Mouse (Mus musculus) MEL (cell line): ENCODE measurements around the gene Kcnk7. TPM values are rescaled to one million over a fixed set of nuclear protein-coding genes. Genes with fewer than 3 reads are reported as not detected.

ENCODE experiments used
- DNase-seq: peaks from one replicate; pipeline ENCODE4 v3.0.0; 2011; ENCODE audit warnings: low read depth, low spot score
- H3K27ac ChIP-seq: 2 replicates; pipeline ENCODE4 v1.5.1; 2012; ENCODE audit warnings: low read depth, mild to moderate bottlenecking, control low read depth, low read length, moderate library complexity; ENCODE audit not compliant: control insufficient read depth
- H3K27me3 ChIP-seq, 2 experiments: fragments of 150-350 bp in 1 of 2; sonication (generic) in 1 of 2; 2 replicates each; pipeline ENCODE4 v1.6.1; 2012; ENCODE audit warnings: low read length in 2 of 2, mild to moderate bottlenecking in 2 of 2, improper control_type of control experiment in 1 of 2, moderate library complexity in 1 of 2; ENCODE audit not compliant: insufficient read depth in 2 of 2, control insufficient read depth in 1 of 2
- H3K36me3 ChIP-seq, 2 experiments: 2 replicates each; pipeline ENCODE4 v1.6.1; 2012 to 2014; ENCODE audit warnings: low read length in 2 of 2, improper control_type of control experiment in 1 of 2, inconsistent platforms in 1 of 2, mild to moderate bottlenecking in 1 of 2; ENCODE audit not compliant: insufficient read depth in 2 of 2, control insufficient read depth in 1 of 2
- H3K4me1 ChIP-seq, 2 experiments: fragments of 150-350 bp in 1 of 2; sonication (generic) in 1 of 2; 2 replicates each; pipeline ENCODE4 v1.6.1; 2012; ENCODE audit warnings: low read length in 2 of 2, improper control_type of control experiment in 1 of 2, mild to moderate bottlenecking in 1 of 2; ENCODE audit not compliant: insufficient read depth in 2 of 2, control insufficient read depth in 1 of 2
- H3K4me3 ChIP-seq, 2 experiments: fragments of 150-350 bp in 1 of 2; sonication (generic) in 1 of 2; 2 replicates each; pipeline ENCODE4 v1.5.1; 2012; ENCODE audit warnings: low read depth in 2 of 2, low read length in 2 of 2, mild to moderate bottlenecking in 2 of 2, moderate library complexity in 2 of 2, control low read depth in 1 of 2, improper control_type of control experiment in 1 of 2; ENCODE audit not compliant: control insufficient read depth in 1 of 2, insufficient read depth in 1 of 2
- H3K79me2 ChIP-seq: 2 replicates; pipeline ENCODE4 v1.6.1; 2012; ENCODE audit warnings: mild to moderate bottlenecking, low read length, moderate library complexity; ENCODE audit not compliant: control insufficient read depth, poor library complexity, insufficient read depth
- H3K9ac ChIP-seq: 2 replicates; pipeline ENCODE4 v1.6.1; 2012; ENCODE audit warnings: low read depth, mild to moderate bottlenecking, control low read depth, low read length, moderate library complexity; ENCODE audit not compliant: control insufficient read depth, poor library complexity, severe bottlenecking
- H3K9me3 ChIP-seq: fragments of 150-350 bp; sonication (generic); replicated peaks from 2 replicates; pipeline ENCODE4 v1.6.1; 2012; ENCODE audit warnings: mild to moderate bottlenecking, low read length, improper control_type of control experiment, moderate library complexity; ENCODE audit not compliant: insufficient read depth
- CHD2 ChIP-seq: IDR thresholded peaks from 2 replicates; pipeline ENCODE4 v1.6.1; 2011; ENCODE audit warnings: low read length, improper control_type of control experiment
- CTCF ChIP-seq, 3 experiments: IDR thresholded peaks in 2 of 3; conservative IDR thresholded peaks in 1 of 3; 2 replicates each; pipeline ENCODE4 v1.5.1; 2011 to 2012; ENCODE audit warnings: low read length in 3 of 3, low read depth in 2 of 3, mild to moderate bottlenecking in 2 of 3, improper control_type of control experiment in 1 of 3, inconsistent platforms in 1 of 3, mixed read lengths in 1 of 3, moderate library complexity in 1 of 3; ENCODE audit not compliant: control insufficient read depth in 1 of 3, insufficient read depth in 1 of 3, poor library complexity in 1 of 3, severe bottlenecking in 1 of 3
- ELF1 ChIP-seq: IDR thresholded peaks from 2 replicates; pipeline ENCODE4 v1.6.1; 2014; ENCODE audit warnings: low read depth, mild to moderate bottlenecking, inconsistent platforms, low read length, improper control_type of control experiment, moderate library complexity
- GABPA ChIP-seq: IDR thresholded peaks from 2 replicates; pipeline ENCODE4 v1.6.1; 2012; ENCODE audit warnings: low read depth, mild to moderate bottlenecking, inconsistent platforms, low read length, improper control_type of control experiment, moderate library complexity
- HCFC1 ChIP-seq: IDR thresholded peaks from 2 replicates; pipeline ENCODE4 v1.6.1; 2012; ENCODE audit warnings: low read depth, mild to moderate bottlenecking, inconsistent platforms, low read length, improper control_type of control experiment, moderate library complexity
- JUND ChIP-seq: IDR thresholded peaks from 2 replicates; pipeline ENCODE4 v1.6.1; 2011; ENCODE audit warnings: low read depth, mild to moderate bottlenecking, improper control_type of control experiment, low read length
- MXI1 ChIP-seq: IDR thresholded peaks from 2 replicates; pipeline ENCODE4 v1.6.1; 2011; ENCODE audit warnings: mild to moderate bottlenecking, low read depth, low read length, improper control_type of control experiment
- MYB ChIP-seq: IDR thresholded peaks from 2 replicates; pipeline ENCODE4 v1.6.1; 2011; ENCODE audit warnings: mild to moderate bottlenecking, low read depth, low read length, improper control_type of control experiment
- MYC ChIP-seq: IDR thresholded peaks from 2 replicates; pipeline ENCODE4 v1.6.1; 2011; ENCODE audit warnings: low read depth, mild to moderate bottlenecking, low read length, improper control_type of control experiment, moderate library complexity
- POLR2A ChIP-seq, 2 experiments: IDR thresholded peaks; 2 replicates each; pipeline ENCODE4 v1.6.1; 2011 to 2012; ENCODE audit warnings: low read length in 2 of 2, mild to moderate bottlenecking in 2 of 2, control low read depth in 1 of 2, improper control_type of control experiment in 1 of 2, low read depth in 1 of 2, moderate library complexity in 1 of 2; ENCODE audit not compliant: control insufficient read depth in 1 of 2, insufficient read depth in 1 of 2, poor library complexity in 1 of 2
- POLR2AphosphoS2 ChIP-seq: IDR thresholded peaks from 2 replicates; pipeline ENCODE4 v1.6.1; 2011; ENCODE audit warnings: low read length, improper control_type of control experiment
- POLR2AphosphoS5 ChIP-seq: IDR thresholded peaks from 2 replicates; pipeline ENCODE4 v1.6.1; 2012; ENCODE audit warnings: low read depth, borderline replicate concordance, mild to moderate bottlenecking, inconsistent platforms, low read length, moderate library complexity, mixed read lengths
- RCOR1 ChIP-seq: IDR thresholded peaks from 2 replicates; pipeline ENCODE4 v1.6.1; 2012; ENCODE audit warnings: low read depth, mild to moderate bottlenecking, inconsistent platforms, low read length, improper control_type of control experiment
- SIN3A ChIP-seq: IDR thresholded peaks from 2 replicates; pipeline ENCODE4 v1.6.1; 2012; ENCODE audit warnings: low read length, improper control_type of control experiment, inconsistent platforms
- TBP ChIP-seq: IDR thresholded peaks from 2 replicates; pipeline ENCODE4 v1.8.0; 2011; ENCODE audit warnings: low read depth, low read length, improper control_type of control experiment
- TCF12 ChIP-seq: IDR thresholded peaks from 2 replicates; pipeline ENCODE4 v1.6.1; 2014; ENCODE audit warnings: low read depth, mild to moderate bottlenecking, inconsistent platforms, low read length, improper control_type of control experiment, moderate library complexity
- UBTF ChIP-seq: IDR thresholded peaks from 2 replicates; pipeline ENCODE4 v1.6.1; 2012; ENCODE audit warnings: low read depth, mild to moderate bottlenecking, inconsistent platforms, low read length, improper control_type of control experiment, moderate library complexity, borderline replicate concordance; ENCODE audit not compliant: insufficient read depth
- USF1 ChIP-seq: IDR thresholded peaks from 2 replicates; pipeline ENCODE4 v1.6.1; 2014; ENCODE audit warnings: low read depth, mild to moderate bottlenecking, inconsistent platforms, low read length, improper control_type of control experiment, moderate library complexity
- ZC3H11A ChIP-seq: IDR thresholded peaks from 2 replicates; pipeline ENCODE4 v1.6.1; 2012; ENCODE audit warnings: low read depth, mild to moderate bottlenecking, inconsistent platforms, low read length, improper control_type of control experiment
- ZNF384 ChIP-seq: IDR thresholded peaks from 2 replicates; pipeline ENCODE4 v1.6.1; 2012; ENCODE audit warnings: low read depth, mild to moderate bottlenecking, inconsistent platforms, low read length, improper control_type of control experiment
- polyA plus RNA-seq, 2 experiments: library from polyadenylated mRNA; stranded (reverse) in 1 of 2; unstranded in 1 of 2; fragments of >175 nt in 1 of 2; fragments of >200 nt in 1 of 2; gene quantifications; 2 replicates each; pipeline versions ENCODE4 v1.2.1 to v1.2.4; 2012; ENCODE audit warnings: low replicate concordance in 2 of 2, low read depth in 1 of 2; ENCODE audit not compliant: insufficient read length in 2 of 2, insufficient read depth in 1 of 2, missing spikeins in 1 of 2
- total RNA-seq: library from RNA; depleted of rRNA; stranded (reverse); fragments of 300-350 nt; gene quantifications from 2 replicates; pipeline ENCODE4 v1.2.3, GENCODE M21; 2012

Kcnk7 gene
- total and polyA plus RNA-seq, 3 experiments, result 0.23 to 0.60 TPM; not detected in 1

DNA sequence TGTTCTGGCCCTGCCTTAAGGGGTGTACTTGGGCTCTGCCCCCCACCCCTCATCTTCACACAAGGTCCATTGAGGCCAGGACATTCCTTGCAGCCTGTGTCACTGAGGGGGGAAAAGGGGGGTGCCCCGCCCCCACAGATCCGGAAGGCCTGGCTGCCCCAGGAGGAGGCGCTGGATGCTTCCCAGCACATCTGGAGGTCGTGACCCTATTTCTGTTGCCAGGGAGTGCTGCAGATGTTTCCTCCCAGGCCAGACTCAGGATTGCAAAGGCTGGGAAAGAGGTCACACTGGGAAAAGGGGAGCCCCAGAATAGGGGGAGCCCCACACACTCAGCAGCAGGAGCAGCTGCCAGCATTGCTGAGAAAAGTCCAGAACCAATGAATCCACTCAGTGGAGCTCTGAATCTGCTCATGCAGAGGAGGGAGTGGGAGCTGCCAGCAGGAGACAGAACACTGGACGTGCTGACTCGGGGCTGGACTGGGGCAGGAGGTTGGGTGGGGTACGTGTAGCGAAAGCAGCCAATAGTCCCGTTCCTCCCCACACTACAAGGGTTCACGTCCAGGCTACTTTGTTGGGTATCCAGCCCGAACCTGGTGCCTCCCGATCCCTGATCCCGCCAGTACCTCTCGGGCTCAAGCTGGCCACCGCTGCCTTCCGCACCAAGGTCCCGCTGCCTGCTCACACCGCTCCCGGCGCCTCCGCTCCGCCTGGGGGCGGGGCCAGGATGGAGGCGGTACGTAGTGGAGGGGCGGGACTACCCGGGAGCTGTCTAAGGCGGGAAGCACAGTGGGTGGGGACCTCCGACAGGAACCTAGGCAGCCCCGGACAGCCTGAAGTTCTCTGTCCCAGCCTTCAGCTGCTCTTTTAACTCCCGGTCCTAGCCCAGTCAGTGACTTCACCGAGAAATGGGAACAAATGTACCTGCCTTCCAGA, 40.9 kb upstream of the Kcnk7 start, which contains the start of gene Sipa1 (continued):
- peak; percentile 91 for TF ChIP-seq POLR2AphosphoS2
- TF ChIP-seq ELF1, result no peak
- TF ChIP-seq HCFC1, result no peak
- no peak for TF ChIP-seq ZC3H11A
- peak; percentile 29; the same call in 1 of the 2 replicates for TF ChIP-seq SIN3A
- TF ChIP-seq POLR2A (IDR thresholded peaks at IDR 0.05; ENCODE audit: control insufficient read depth in 1 of 2, insufficient read depth in 1 of 2, low read depth in 1 of 2, low read length in 2 of 2, poor library complexity in 1 of 2), result peak; percentile 58 to 78; a peak in 2 of 4 replicates

DNA sequence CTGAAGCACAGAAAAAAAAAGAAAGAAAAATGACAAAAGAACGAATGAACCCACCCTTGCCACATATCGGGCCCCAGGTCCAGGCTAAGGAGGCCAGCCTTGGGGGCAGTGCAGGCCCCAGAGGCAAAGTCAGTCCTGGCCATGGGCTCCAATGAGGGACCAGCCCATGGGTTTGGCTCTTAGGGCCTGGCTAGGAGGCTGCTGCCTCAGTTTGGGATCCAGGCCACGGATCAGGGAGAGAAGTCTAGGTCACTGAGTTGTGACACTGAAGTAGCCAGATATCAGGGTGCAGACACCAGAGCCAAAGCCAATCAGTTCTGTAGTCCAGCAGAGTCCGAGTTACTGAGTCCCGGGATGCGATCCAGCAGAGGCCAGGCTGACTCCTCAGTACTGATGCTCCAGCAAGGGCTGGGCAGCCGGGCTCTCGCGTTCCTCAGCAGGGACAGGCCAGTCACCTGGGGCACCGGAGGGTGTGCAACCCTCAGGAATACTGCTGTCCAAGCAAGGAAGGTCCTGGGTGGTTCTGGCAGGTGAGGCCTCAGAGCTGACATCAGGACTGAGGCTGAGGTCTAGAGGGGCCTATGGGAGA, 39.4 kb upstream of the Kcnk7 start:
- Histone ChIP-seq H3K36me3 (peaks cover 0 to 21% of the 10 kb centered on the region in 2 experiments; a peak in 2 of 4 replicates), H3K4me1 (peaks cover 1 to 34% of the 10 kb centered on the region in 2 experiments; a peak in 3 of 4 replicates), H3K4me3 (no peak overlapping the region), H3K9me3 (no peaks in the 10 kb centered on the region), H3K9ac (no peak overlapping the region; the same call in 1 of the 2 replicates), H3K79me2 (no peaks in the 10 kb centered on the region; the same call in 1 of the 2 replicates), H3K27me3 (no peaks in the 10 kb centered on the region), H3K27ac (no peak overlapping the region)
- TF ChIP-seq USF1 (no peak), TCF12 (no peak), MYC (no peak), CHD2 (no peak), GABPA (no peak), RCOR1 (no peak), POLR2AphosphoS5 (no peak), POLR2AphosphoS2 (no peak), CTCF (IDR thresholded peaks at IDR 0.05 in 2 of 3, conservative IDR thresholded peaks at IDR 0.05 in 1 of 3; ENCODE audit: control insufficient read depth in 1 of 3, insufficient read depth in 1 of 3, low read depth in 2 of 3, low read length in 3 of 3, poor library complexity in 1 of 3, severe bottlenecking in 1 of 3) (no peak), MXI1 (no peak), TBP (no peak), HCFC1 (no peak), ELF1 (no peak), ZNF384 (no peak), UBTF (no peak), MYB (no peak), JUND (no peak)
- no peak for DNase-seq
